Mouse (Mus musculus) erythroid progenitor cell, adult 5-6 weeks (primary cell): ENCODE data around the gene Cand2. TPM values are rescaled to one million over a fixed set of nuclear protein-coding genes. Genes with fewer than 3 reads are reported as not detected.

Source experiments
- ATAC-seq: replicated peaks from 2 replicates; pipeline ENCODE4 v1.8.0; 2016; ENCODE audit warnings: moderate number of reproducible peaks, mild to moderate bottlenecking, moderate TSS enrichment, inconsistent platforms; ENCODE audit not compliant: poor library complexity, low FRiP score, severe bottlenecking
- total RNA-seq, 2 experiments: library from RNA; stranded (forward) in 1 of 2; stranded (reverse) in 1 of 2; fragments of 150-400 nt in 1 of 2; fragments of 186-747, 209-891 nt in 1 of 2; gene quantifications; 2 replicates each; pipeline versions ENCODE4 v1.2.3 to v1.2.4; 2015 to 2017; ENCODE audit warnings: low replicate concordance in 2 of 2

Gene Cand2
- total RNA-seq, 2 experiments from 2014 or later = not detected

- peak; percentile 54; the same call in 1 of the 2 replicates for ATAC-seq
These were observed 47.1 kb downstream of the Cand2 start for GRCm38 (mm10) chr6:115821216-115821993.

GRCm38 (mm10) chr6:115823850-115824464 lies 49.6 kb downstream of the Cand2 start:
- ATAC-seq = peak; percentile 82

GRCm38 (mm10) chr6:115830779-115831601 lies 56.7 kb downstream of the Cand2 start:
- ATAC-seq = 0 out of 2 replicates have a peak, but pooled peaks have one; percentile 25

GRCm38 (mm10) chr6:115832152-115832850 lies 58.0 kb downstream of the Cand2 start:
- ATAC-seq = no peak

- ATAC-seq = no peak
These were observed 59.5 kb downstream of the Cand2 start for GRCm38 (mm10) chr6:115833861-115834260.

- peak; percentile 96 for ATAC-seq
These were observed 63.8 kb downstream of the Cand2 start, which contains the start of gene Efcab12 for GRCm38 (mm10) chr6:115838161-115838597. TSS of gene Efcab12 (minus strand) at chr6:115838412.

GRCm38 (mm10) chr6:115838745-115839144 lies 64.4 kb downstream of the Cand2 start:
- no peak for ATAC-seq

GRCm38 (mm10) chr6:115845006-115845405 lies 70.7 kb downstream of the Cand2 start:
- ATAC-seq = no peak

GRCm38 (mm10) chr6:115846640-115847411 lies 72.5 kb downstream of the Cand2 start:
- peak; percentile 69 for ATAC-seq

- ATAC-seq = no peak
These were observed 74.4 kb downstream of the Cand2 start for GRCm38 (mm10) chr6:115848598-115849304.

- ATAC-seq = peak; percentile 4; the same call in 1 of the 2 replicates
These were observed 78.2 kb downstream of the Cand2 start for GRCm38 (mm10) chr6:115852446-115853090.

GRCm38 (mm10) chr6:115853091-115853813 lies 78.9 kb downstream of the Cand2 start, which contains the start of the genes Mbd4 and Ift122:
TSS of gene Mbd4 (minus strand) at chr6:115853371.
TSS of gene Ift122 (plus strand) at chr6:115853470.
- ATAC-seq = peak; percentile 97

- ATAC-seq = no peak
These were observed 79.6 kb downstream of the Cand2 start for GRCm38 (mm10) chr6:115853985-115854384.

- ATAC-seq = no peak
These were observed 80.1 kb downstream of the Cand2 start for GRCm38 (mm10) chr6:115854432-115854831.
